Mouse (Mus musculus): ENCODE measurements at regions not wholly inside any gene's neighbourhood (a gene's known extent, or its start where the extent isn't known, plus 50 kb on each side); places are given as distances from the start of the nearest gene placed in this dataset.

DNA sequence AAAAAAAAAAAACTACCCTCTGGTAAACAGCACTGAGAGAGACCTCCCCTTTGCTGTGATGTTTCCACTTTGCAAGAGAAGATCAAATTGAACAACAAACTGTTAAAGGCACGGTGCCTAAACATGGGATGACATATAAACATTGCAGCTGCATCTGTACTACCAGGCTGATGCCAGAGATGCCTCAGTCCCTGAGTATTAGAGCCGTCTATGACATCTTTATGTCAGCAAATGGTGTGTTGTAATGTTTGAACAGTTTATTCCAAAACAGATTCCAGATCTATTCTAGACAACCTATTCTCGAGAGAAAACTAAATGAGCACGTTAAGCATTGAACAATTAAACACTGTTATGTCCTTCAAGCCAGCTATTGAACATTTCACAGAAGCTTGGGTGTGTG is 381.8 kb upstream of the Npvf start:
- no peak overlapping the region for H3K27ac ChIP-seq (ENCODE audit: control insufficient read depth, insufficient read depth, low read depth, low read length)
- TF ChIP-seq CTCF (IDR thresholded peaks at IDR 0.05; ENCODE audit: control insufficient read depth, insufficient read depth, insufficient replicate concordance, low read depth, low read length) (no peak), POLR2A (IDR thresholded peaks at IDR 0.05; ENCODE audit: control insufficient read depth, low read depth, low read length) (no peak)
- no peak overlapping the region for H3K4me3 ChIP-seq (ENCODE audit: control insufficient read depth, low read depth, low read length)

DNA sequence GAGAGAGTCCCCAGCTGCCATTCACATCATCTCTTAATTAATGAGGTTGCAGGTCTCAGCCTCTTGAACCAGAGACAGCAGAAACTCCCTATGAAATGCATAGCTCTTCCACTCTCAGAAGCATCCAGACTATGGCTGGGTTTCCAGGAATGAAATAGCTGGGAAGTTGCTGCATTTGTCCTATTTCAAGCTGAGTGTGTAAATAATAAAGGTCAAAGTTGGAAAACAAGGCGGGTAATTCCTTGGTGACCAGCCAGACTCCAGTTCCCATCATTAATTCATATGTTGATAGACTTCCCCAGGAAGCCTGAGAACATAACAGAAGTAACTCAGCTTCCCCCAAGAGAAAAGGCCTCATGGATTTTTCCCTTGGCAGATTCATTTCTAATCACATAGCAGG is 382.3 kb upstream of the Npvf start:
- no peak overlapping the region for H3K27ac ChIP-seq (ENCODE audit: control insufficient read depth, insufficient read depth, low read depth, low read length)
- H3K27me3 ChIP-seq (ENCODE audit: control insufficient read depth, insufficient read depth, low read length), result no peaks in the 10 kb centered on the region
- H3K4me3 ChIP-seq (ENCODE audit: control insufficient read depth, low read depth, low read length), result no peak overlapping the region
- no peaks in the 10 kb centered on the region for H3K36me3 ChIP-seq (ENCODE audit: control insufficient read depth, insufficient read depth, low read length)
- TF ChIP-seq POLR2A (IDR thresholded peaks at IDR 0.05; ENCODE audit: control insufficient read depth, low read depth, low read length) (no peak), CTCF (IDR thresholded peaks at IDR 0.05; ENCODE audit: control insufficient read depth, insufficient read depth, insufficient replicate concordance, low read depth, low read length) (no peak)
- no peaks in the 10 kb centered on the region for H3K4me1 ChIP-seq (ENCODE audit: control insufficient read depth, insufficient read depth, low read length)

More for the DNA sequence above, 381.8 kb upstream of the Npvf start:
- Histone ChIP-seq H3K36me3 (ENCODE audit: control insufficient read depth, insufficient read depth, low read length) (no peaks in the 10 kb centered on the region), H3K4me1 (ENCODE audit: control insufficient read depth, insufficient read depth, low read length) (no peaks in the 10 kb centered on the region), H3K27me3 (ENCODE audit: control insufficient read depth, insufficient read depth, low read length) (no peaks in the 10 kb centered on the region)

DNA sequence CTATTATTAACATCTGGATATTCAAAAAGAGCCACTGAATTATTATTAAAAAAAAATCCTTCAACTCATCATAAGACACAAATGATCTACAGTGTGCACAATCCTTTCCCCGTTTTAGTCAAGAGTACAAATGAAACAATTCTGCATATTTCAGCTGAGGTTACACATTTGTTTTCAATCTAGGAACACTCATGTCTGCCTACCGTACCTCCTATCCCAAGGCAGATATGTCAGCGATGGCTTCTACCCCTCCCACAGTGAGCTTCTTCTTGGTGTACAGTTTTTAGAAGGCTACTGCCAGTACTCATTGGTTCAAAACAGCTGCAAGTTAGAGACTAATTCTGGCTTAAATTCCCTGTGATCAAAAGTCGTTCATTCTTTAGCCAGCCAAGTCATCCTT is 382.7 kb upstream of the Npvf start:
- no peaks in the 10 kb centered on the region for H3K27me3 ChIP-seq (ENCODE audit: control insufficient read depth, insufficient read depth, low read length)
- no peak overlapping the region for H3K4me3 ChIP-seq (ENCODE audit: control insufficient read depth, low read depth, low read length)
- no peak overlapping the region for H3K27ac ChIP-seq (ENCODE audit: control insufficient read depth, insufficient read depth, low read depth, low read length)
- H3K36me3 ChIP-seq (ENCODE audit: control insufficient read depth, insufficient read depth, low read length), result no peaks in the 10 kb centered on the region
- no peaks in the 10 kb centered on the region for H3K4me1 ChIP-seq (ENCODE audit: control insufficient read depth, insufficient read depth, low read length)
- TF ChIP-seq POLR2A (IDR thresholded peaks at IDR 0.05; ENCODE audit: control insufficient read depth, low read depth, low read length) (no peak), CTCF (IDR thresholded peaks at IDR 0.05; ENCODE audit: control insufficient read depth, insufficient read depth, insufficient replicate concordance, low read depth, low read length) (no peak)

DNA sequence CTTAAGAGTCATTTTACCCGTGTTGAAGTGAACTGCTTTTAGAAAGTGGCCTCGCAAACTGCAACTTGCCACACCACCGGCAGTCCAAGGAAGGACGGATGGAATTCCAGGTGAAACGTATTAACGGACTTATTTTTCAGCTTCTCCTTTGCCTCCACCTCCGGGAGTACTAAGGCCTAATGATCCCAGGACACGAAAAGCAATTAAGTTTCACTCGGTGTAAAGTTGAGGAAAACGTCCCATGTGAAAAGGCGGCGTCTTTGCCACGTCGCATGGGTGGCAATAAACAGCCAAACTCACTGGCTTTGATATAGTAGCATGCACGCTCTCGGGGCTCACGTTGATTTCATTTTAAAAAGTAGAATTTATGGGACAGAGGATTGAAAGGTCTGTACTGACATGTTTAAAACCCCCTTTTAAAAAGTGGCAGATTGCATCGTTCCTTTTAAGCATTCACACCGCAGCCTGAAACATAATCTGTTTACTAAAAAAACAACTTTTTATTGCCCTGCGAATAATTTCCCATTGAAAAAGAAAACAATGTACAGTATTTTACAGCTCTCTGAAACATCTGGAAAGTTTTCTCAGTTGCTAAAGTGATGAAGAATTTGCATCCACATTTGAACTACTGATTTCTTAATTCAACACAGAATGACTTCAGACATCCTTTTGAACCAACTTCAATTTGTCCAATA is 385.4 kb upstream of the Npvf start:
- no peaks in the 10 kb centered on the region for H3K36me3 ChIP-seq (ENCODE audit: control insufficient read depth, insufficient read depth, low read length)
- TF ChIP-seq POLR2A (IDR thresholded peaks at IDR 0.05; ENCODE audit: control insufficient read depth, low read depth, low read length) (no peak), CTCF (IDR thresholded peaks at IDR 0.05; ENCODE audit: control insufficient read depth, insufficient read depth, insufficient replicate concordance, low read depth, low read length) (no peak)
- H3K27me3 ChIP-seq (ENCODE audit: control insufficient read depth, insufficient read depth, low read length), result no peaks in the 10 kb centered on the region
- H3K4me1 ChIP-seq (ENCODE audit: control insufficient read depth, insufficient read depth, low read length), result no peaks in the 10 kb centered on the region
- H3K27ac ChIP-seq (ENCODE audit: control insufficient read depth, insufficient read depth, low read depth, low read length), result no peak overlapping the region
- H3K4me3 ChIP-seq (ENCODE audit: control insufficient read depth, low read depth, low read length), result no peak overlapping the region

DNA sequence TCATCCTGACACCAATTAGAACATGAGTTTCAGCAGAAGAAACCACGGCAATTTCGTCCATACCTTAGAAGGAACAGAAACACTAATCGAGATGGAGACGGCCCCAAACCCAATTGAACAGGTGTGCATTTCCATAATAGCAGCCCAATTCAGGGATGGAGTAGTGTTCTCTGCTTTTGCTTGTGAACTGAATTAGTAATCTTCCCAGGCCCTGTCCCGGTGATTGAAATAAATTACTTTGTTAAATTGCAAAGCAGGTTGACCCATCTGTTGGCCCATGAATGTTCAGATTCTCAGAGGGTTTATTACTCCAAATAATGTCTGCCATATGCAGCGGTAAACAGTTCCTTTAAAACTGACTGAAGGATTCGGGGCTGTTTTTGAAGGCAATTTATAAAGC is 388.5 kb upstream of the Nfe2l3 start:
- H3K4me3 ChIP-seq (ENCODE audit: control insufficient read depth, low read depth, low read length), result no peak overlapping the region

DNA sequence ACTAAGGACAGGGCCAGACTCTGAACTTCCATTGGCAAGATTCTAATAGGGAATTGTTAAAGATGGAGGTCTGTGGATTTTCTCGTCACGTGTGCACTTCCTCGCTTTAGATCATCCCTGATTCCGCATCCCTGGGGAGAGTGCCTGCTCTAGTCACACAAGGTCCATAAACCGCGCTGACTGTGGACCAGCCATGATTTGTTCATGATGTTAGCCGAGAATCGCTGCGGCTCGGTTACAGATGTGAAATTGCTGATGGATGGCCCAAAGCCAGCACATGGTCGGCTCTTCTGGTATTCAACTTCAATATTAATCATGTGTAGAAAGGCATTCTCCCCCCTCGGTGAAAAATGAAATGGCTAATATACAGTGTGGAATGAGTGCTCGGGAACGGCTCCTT is 387.6 kb upstream of the Nfe2l3 start:
- H3K27me3 ChIP-seq (ENCODE audit: control insufficient read depth, insufficient read depth, low read length), result no peaks in the 10 kb centered on the region
- TF ChIP-seq CTCF (IDR thresholded peaks at IDR 0.05; ENCODE audit: control insufficient read depth, insufficient read depth, insufficient replicate concordance, low read depth, low read length) (no peak), POLR2A (IDR thresholded peaks at IDR 0.05; ENCODE audit: control insufficient read depth, low read depth, low read length) (no peak)
- H3K27ac ChIP-seq (ENCODE audit: control insufficient read depth, insufficient read depth, low read depth, low read length), result no peak overlapping the region

More for the DNA sequence above, 388.5 kb upstream of the Nfe2l3 start:
- Histone ChIP-seq H3K36me3 (ENCODE audit: control insufficient read depth, insufficient read depth, low read length) (no peaks in the 10 kb centered on the region), H3K4me1 (ENCODE audit: control insufficient read depth, insufficient read depth, low read length) (no peaks in the 10 kb centered on the region), H3K27ac (ENCODE audit: control insufficient read depth, insufficient read depth, low read depth, low read length) (no peak overlapping the region), H3K27me3 (ENCODE audit: control insufficient read depth, insufficient read depth, low read length) (no peaks in the 10 kb centered on the region)
- TF ChIP-seq POLR2A (IDR thresholded peaks at IDR 0.05; ENCODE audit: control insufficient read depth, low read depth, low read length) (no peak), CTCF (IDR thresholded peaks at IDR 0.05; ENCODE audit: control insufficient read depth, insufficient read depth, insufficient replicate concordance, low read depth, low read length) (no peak)

DNA sequence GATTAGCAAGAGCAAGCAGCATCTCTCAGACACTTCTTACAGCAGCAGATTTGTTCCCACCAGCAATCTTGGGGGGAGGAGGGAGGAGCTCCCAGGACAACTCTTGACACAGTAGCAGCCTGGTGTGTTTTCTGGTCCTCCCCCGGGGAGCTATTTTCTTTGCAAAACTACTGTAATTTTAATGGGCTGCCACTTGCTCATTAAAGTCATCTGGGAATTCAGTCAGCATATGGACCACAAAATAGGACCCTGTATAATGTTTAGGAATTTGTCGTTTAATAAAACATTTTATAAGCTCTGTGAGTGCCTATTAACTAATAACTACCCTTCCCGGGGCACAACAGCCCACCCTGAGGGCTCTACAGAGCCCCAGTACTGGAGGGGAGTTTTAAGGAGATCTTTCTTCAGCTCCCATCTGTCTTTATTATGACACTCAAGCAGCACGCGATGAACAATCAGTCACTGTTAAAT is 380.0 kb upstream of the Nfe2l3 start:
- no peak overlapping the region for H3K27ac ChIP-seq (ENCODE audit: control insufficient read depth, insufficient read depth, low read depth, low read length)
- H3K36me3 ChIP-seq (ENCODE audit: control insufficient read depth, insufficient read depth, low read length), result no peaks in the 10 kb centered on the region
- no peaks in the 10 kb centered on the region for H3K27me3 ChIP-seq (ENCODE audit: control insufficient read depth, insufficient read depth, low read length)
- no peak for TF ChIP-seq POLR2A (IDR thresholded peaks at IDR 0.05; ENCODE audit: control insufficient read depth, low read depth, low read length)
- no peak for TF ChIP-seq CTCF (IDR thresholded peaks at IDR 0.05; ENCODE audit: control insufficient read depth, insufficient read depth, insufficient replicate concordance, low read depth, low read length)
- H3K4me3 ChIP-seq (ENCODE audit: control insufficient read depth, low read depth, low read length), result no peak overlapping the region
- H3K4me1 ChIP-seq (ENCODE audit: control insufficient read depth, insufficient read depth, low read length), result no peaks in the 10 kb centered on the region

More for the DNA sequence above, 387.6 kb upstream of the Nfe2l3 start:
- Histone ChIP-seq H3K4me1 (ENCODE audit: control insufficient read depth, insufficient read depth, low read length) (no peaks in the 10 kb centered on the region), H3K4me3 (ENCODE audit: control insufficient read depth, low read depth, low read length) (no peak overlapping the region), H3K36me3 (ENCODE audit: control insufficient read depth, insufficient read depth, low read length) (no peaks in the 10 kb centered on the region)
